Mouse (Mus musculus) olfactory bulb, adult 2 months (tissue): ENCODE results near the gene Sh2d2a.
"Not testable (repeated sequence)": the region's sequence is repeated elsewhere in the genome, so short reads cannot be mapped to it uniquely, and the experiment has no call there.

Source experiments
- CTCF ChIP-seq: fragments of 200-500 bp; IDR thresholded peaks from 2 replicates; pipeline ENCODE4 v1.5.1; 2012; ENCODE audit warnings: low read depth, mild to moderate bottlenecking, low read length, moderate library complexity; ENCODE audit not compliant: insufficient read depth
- POLR2A ChIP-seq: fragments of 200-500 bp; IDR thresholded peaks from 2 replicates; pipeline ENCODE4 v1.6.1; 2012; ENCODE audit warnings: mild to moderate bottlenecking, low read depth, low read length, moderate library complexity; ENCODE audit not compliant: insufficient read depth

DNA sequence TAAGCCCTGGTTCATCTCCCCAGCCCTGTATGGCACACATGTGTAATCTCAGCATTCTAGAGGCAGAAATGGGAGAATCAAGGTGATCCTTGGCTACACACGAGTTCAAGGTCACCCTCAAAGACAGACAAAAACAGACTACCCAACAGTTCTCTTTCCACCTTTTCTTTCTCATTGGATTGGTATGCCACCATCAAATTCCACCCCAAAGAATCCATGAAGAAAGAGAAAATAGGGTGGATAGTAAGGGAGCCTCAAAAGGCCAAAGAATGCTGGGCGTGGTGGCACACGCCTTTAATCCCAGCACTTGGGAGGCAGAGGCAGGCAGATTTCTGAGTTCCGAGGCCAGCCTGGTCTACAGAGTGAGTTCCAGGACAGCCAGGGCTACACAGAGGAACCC, 17.6 kb downstream of the Sh2d2a start:
- TF ChIP-seq POLR2A, CTCF: not testable (repeated sequence)
